Mouse (Mus musculus) erythroid progenitor cell, adult 5-6 weeks (primary cell): ENCODE results near the gene Slc17a7. TPM values are rescaled to one million over a fixed set of nuclear protein-coding genes. Genes with fewer than 3 reads are reported as not detected.
"Not testable (repeated sequence)": the region's sequence is repeated elsewhere in the genome, so short reads cannot be mapped to it uniquely, and the experiment has no call there.

ENCODE experiments used
- ATAC-seq: replicated peaks from 2 replicates; pipeline ENCODE4 v1.8.0; 2016; ENCODE audit warnings: moderate number of reproducible peaks, mild to moderate bottlenecking, moderate TSS enrichment, inconsistent platforms; ENCODE audit not compliant: poor library complexity, low FRiP score, severe bottlenecking
- total RNA-seq, 2 experiments: library from RNA; stranded (forward) in 1 of 2; stranded (reverse) in 1 of 2; fragments of 150-400 nt in 1 of 2; fragments of 186-747, 209-891 nt in 1 of 2; gene quantifications; 2 replicates each; pipeline versions ENCODE4 v1.2.3 to v1.2.4; 2015 to 2017; ENCODE audit warnings: low replicate concordance in 2 of 2

Gene Slc17a7
- total RNA-seq (2015; ENCODE audit: low replicate concordance) (not detected in 2 replicates), total RNA-seq (2017; ENCODE audit: low replicate concordance) (not detected in 2 replicates)

DNA sequence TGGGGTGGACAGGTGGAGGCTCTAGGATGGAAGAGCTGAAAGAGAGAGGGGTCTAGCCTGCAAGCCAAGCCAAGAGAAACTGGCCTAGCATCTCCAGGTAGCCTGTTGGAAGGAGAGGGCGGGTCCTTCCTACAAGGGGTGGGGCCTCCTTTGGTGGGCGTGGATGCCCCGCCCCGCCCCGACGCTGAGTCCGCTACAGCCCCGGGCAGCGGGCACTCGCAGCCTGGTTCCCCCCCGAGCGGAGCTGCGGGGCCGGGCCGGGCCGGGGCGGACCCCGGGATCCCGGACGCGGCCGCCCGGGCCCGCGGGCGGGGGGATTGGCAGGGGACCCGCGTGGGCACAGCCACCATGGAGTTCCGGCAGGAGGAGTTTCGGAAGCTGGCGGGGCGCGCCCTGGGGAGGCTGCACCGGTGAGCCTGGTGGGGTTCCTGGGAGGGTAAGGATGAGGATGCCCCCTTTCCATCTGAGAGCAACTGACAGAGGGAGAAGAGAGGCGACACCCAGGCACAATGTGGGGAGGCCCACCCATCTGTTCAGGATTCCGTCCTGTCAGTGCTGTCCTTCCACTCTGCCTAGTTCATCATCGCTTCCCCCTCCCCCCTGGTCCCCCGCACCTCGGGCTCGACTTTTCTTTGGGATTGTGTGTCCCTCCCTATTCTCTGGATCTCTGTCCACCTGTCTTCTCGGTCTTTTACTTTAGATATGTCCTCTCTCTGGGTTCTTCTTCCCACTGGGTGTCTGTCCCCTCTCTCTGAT lies at the start of gene Slc17a7:
Gene Slc17a7 (plus strand): TSS at position 215 of the 756 bp plus-strand sequence.
- ATAC-seq = peak; percentile 47; the same call in 1 of the 2 replicates

DNA sequence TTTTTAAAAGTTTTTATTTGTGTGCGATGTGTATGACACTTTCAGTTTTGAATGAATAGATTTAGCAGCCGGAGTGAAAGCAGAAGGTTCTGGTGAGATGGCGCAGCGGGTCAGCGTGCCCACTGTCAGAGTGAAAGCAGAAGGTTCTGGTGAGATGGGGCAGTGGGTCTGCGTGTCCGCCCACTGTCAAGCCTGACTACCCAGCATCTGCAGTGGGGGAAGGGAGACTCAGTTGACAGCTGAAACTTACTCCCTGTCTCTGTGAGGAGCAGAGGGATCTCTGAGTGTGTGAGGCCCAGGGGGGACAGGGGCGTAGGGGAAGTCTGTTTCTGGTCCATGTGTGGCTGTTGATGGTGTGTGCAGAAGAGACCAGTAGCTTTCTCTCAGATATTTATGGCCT lies 46.2 kb upstream of the Slc17a7 start:
- ATAC-seq = no peak

DNA sequence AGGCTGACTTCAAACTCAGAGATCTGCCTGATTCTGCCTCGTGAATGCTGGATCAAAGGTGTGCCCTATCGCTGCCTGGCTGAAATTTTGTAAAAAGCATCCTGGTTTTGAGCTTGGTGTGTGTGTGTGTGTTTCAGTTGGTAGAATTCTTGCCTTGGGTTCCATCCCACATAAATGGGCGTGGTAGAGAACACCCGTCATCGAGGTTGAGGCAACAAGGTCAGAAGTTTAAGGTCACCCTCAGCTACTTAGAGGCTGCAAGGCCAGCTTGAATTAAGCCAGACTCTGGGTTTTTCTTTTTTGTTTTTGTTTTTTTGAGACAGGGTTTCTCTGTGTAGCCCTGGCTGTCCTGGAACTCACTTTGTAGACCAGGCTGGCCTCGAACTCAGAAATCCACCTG lies 45.4 kb upstream of the Slc17a7 start:
- ATAC-seq = no peak

DNA sequence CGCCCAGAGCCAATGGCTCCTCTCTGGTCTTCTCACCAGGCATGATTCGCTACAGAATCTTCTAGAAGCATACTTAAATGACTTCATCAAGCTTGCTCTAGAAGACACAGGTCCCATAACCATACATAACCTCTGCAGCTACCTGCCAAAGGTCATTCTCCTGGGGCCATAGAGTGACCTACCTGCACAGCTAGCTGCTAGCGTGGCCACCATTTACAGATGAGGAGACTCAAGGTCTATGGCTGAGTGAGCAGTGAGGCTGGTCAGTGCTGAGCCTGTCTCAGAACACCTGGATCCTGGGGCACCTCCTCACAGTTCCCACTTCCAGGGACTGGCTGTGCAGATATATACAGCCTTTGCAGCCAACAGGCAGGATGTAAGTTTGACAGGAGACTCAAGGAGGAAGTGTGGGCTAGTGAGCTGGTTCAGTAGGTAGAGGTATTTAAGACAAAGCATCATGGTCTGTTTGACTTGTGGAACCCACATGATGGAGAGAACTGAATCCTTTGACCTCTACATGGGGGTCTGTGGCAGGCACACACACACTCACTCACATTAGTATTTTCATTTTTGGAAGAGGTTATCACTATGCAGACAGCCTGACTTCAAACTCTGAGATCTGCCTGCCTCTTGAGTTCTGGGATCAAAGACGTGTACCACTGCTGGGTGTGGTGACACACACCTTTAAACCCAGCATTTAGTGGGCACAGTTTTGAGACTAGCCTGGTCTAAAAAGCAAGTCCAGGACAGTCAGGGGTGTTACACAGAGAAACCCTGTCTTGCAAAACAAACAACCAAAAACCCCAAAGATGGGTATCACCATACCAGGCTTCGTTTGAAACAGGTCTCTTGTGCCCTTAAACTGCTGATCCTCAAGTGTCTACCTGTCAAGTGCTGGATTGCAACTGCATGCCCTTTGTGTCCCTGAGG lies 43.7 kb upstream of the Slc17a7 start:
- ATAC-seq = no peak

DNA sequence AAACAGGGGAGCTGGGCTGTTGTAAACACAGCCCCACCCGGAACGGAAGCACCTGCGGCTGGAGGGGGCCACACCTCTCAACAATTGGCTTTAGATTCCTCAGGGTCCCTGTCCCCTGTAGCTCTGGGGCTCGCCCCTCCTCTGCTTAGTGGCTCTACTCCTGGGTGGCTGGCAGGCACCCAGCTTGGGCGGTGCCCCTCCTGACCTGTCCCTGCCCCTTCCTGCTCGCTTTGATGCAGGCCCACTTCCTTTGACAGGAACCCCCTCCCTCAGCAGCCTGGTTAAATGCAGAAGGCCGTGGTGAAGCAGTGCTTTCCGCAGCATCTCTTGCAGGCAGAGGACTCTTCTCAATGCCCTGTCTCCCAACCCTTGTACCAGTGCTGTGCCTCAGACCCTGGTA lies 42.3 kb upstream of the Slc17a7 start:
- ATAC-seq = no peak

DNA sequence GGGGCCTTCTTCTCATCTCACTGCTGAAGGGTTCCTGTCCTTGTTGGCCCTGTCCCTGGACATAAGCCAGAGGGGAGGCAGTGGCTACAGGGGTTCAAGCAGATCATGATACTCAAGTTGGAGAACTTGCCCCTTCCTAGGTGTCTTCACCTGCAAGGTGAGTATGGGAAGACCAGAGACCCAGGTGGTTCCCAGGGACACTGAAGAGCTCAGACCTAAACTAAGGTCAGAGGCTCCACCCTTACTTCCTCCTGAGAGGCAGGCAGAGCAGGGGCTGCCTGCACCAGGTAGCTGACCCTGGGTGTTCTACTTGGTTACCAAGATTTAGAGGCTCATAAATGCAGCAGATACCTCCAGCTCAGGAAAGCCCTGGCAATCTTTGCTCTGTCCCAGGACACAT lies 41.8 kb upstream of the Slc17a7 start:
- no peak for ATAC-seq

DNA sequence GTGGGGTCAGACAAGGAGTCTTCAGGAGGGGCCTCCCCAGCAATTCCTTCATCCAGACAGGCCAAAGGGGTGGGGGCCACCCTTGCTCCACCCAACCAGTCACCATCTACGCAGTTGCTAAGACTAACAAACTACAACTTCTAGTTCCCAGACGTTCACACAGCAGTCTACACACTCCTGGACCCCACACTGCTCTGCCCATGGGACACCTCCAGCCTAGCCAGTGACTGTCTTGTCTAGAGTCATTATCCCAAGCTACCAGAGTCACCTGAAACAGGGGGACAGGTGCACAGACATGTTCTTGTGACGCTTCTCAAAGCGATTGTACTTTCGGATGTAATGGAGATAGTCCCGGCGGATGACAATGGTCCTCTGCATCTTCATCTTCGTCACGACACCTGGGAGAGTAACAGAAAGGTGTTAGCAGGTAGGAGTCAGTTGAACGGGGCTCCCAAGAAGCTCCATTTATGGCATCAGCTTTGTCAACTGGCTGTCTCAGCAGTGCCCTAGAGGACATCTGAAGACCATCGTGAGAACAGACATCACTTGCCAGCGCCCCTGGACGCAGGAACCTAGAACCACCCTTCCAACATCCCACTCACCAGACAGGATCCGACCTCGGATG lies 41.1 kb upstream of the Slc17a7 start:
- no peak for ATAC-seq

DNA sequence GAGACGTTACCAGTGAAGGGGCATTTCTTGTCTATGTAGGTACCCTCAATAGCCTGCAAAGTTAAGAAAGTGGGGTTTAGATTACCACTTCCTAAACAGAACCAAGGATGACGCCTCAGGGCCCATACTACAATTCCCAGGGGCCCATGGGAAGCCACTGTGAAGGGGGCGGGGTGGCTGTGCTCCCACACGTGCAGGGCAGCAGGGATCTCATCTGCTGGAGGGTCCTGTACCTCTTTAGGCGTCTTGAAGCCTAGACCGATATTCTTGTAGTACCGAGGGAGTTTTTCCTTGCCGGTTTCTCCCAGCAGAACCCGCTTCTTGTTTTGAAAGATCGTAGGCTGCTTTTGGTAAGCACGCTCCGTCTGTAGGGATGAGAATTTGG lies 40.6 kb upstream of the Slc17a7 start:
- no peak for ATAC-seq

DNA sequence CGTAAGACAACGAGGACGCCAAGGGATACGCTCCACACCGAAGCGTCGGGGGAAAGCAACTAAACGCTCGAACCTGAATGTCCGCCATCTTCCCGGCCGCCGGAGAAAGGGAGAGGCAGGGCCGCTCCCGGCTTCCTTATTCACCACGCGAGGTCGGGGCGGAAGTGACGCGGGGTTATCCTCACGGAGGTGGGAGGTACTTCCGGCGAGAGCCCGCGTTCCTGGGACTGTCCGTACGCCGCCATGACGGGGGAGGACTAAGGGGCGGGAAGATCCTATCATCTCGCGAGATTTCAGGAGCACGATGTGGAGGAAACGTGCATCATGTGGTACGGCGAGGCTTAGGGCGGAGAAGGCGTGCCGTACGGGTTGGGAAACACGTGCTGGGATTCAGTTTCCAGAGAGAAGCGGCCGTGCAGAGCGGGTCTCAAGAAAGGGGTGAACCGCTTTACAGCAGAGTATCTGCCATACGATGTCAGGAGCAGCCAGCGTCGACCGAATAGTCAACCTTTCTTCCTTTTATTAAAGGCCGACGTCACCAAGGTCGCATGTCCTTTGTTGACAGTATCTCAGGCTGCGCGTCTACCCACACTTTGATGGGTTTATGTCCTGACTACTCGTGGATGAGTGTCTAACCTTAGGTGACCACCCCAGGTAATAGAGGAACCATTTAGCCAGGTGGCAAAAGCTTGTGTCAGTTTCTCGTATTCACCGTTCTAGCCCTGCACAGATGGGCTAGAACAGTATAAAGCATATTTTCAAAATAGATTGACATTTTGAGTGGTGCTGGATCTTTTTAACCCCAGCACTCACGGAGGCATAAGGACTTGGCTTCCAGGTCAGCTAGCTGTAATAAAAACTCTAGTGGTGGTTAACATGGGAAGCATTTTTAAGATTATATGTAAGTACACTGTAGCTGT lies 39.3 kb upstream of the Slc17a7 start, which contains the start of gene Rps11:
Gene Rps11 (minus strand): TSS at position 216 of the 920 bp plus-strand sequence.
- ATAC-seq = peak; percentile 80

DNA sequence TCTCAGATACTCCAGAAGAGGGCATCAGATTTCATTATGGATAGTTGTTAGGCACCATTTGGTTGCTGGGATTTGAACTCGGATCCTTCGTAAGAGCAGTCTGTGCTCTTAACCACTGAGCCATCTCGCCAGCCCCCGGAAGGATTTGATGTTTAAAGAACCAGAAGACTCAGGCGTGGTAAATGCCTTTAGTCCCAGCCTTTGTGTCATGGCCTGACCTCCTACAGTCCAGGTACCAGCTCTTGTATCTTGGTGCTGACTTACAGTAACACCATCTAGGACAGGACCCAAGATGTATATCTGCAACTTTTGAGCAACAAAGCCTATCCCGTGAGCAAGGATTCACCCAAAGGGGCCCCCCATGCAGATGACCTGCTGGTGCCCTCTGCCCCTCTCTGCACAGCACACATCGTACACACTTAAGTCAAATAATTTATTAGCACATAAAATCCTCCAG lies 38.6 kb upstream of the Slc17a7 start:
- no peak for ATAC-seq

DNA sequence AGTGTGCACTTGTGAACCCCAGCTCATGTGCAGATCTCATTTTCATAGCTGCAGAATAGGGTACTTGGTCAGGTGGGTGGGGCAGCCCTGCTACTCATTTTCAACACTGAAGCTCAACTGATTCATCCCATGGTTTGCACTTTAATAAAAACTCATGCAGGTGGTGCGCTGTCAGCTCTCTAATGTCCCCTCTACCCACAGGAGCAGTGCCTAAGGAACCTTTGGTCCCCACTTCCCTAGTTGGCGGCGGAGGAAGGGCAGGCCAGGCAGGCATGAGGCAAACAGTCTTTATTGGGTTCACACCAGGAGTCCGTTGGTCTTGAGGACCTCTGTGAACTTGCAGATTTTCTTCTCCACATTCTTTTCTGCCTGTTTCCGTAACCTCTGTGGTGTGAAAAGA lies 38.1 kb upstream of the Slc17a7 start:
- not testable (repeated sequence) for ATAC-seq

DNA sequence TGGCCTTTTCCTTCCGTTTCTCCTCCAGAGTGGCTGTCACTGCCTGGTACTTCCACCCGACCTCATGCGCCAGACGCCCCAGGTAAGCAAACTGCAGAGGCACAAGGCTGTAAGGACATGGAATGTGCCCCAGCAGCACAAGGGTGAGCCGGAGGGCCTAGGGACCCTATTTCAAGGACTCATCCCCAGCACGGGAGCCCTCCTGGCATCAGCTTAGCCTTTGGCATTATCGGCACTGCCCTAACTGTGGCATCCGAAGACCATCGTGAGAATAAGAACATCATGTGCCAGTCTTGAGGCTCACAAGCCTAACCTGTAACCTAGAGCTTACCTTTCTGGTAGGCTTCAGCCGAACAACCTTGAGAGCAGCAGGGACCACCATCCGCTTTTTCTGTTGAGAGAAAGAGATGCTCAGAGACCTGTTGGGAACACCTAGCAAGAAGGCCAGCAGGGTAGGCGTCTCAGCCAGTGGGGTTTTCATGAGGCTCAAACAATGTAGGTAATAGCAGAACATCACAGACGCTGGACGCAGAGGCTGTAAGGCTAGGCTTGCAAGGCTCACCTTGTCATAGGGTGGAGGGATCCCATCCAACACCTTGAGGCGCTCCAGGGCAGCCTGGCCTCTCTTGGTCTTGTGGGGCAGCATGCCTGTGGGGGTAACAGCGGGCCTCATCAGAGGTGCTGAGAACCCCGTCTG lies 37.5 kb upstream of the Slc17a7 start:
- no peak for ATAC-seq

DNA sequence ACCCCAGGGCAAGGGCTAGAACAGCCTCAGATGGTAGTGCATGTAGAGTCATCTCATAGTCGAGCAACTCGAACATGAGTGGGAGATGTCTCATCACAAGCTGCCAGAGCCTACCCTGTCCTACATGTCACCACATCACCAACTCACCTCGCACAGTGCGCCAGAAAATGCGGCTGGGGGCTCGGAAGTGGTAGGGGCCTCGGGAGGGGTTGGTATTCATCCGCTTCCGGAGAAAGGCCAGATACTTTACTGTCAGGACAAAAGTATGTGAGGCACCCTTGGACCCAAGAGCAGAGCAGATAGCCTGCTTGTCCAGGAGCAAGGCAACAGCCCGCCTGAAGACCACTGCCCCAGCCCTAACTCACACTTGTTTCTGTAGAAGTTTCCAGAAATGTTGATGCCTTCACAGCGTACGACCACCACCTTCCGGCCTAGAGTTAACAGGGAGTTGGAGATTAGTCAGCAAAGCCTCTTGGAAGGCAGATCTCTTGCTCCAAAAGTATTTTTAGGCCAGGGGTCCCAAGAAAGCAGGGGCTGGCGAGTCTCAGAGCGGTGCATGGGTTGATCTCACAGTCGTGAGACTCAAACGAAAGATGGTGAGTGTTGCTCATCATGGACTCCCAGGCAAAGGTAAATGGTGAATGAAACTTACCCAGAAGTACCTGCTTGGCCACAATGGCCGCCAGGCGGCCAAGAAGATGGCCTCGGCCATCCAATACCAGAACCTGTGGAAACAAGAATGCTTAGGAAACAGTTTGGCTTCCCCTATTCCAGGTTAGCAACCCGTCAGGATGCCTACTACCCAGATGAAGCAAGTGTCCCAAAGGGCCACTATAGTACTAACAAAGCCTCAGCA lies 36.7 kb upstream of the Slc17a7 start:
- ATAC-seq = no peak

DNA sequence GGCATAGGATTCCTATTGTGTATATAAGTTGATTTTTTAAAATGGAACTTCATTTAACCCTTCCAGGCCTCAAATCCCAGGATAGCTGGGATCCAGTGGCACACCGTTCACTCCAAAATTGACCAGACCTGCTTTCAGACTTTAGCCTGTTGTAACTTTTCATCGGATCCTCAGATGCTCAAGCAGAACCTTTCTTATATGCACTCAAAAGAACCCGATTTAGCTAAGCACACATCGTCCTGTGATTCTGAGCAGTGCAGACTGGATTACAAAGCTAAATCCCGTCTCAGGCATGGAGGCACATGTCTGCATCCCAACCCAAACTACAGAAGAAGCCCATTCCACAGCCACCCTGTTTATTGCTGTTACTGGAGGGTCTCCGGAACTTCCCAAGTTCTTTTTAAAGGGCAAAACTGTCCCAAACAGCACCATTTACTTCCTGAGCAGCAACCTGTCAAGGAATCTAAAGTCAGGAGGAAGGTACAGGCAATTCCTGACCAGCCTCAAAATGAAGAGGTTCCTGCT lies 36.0 kb upstream of the Slc17a7 start:
- ATAC-seq = no peak

DNA sequence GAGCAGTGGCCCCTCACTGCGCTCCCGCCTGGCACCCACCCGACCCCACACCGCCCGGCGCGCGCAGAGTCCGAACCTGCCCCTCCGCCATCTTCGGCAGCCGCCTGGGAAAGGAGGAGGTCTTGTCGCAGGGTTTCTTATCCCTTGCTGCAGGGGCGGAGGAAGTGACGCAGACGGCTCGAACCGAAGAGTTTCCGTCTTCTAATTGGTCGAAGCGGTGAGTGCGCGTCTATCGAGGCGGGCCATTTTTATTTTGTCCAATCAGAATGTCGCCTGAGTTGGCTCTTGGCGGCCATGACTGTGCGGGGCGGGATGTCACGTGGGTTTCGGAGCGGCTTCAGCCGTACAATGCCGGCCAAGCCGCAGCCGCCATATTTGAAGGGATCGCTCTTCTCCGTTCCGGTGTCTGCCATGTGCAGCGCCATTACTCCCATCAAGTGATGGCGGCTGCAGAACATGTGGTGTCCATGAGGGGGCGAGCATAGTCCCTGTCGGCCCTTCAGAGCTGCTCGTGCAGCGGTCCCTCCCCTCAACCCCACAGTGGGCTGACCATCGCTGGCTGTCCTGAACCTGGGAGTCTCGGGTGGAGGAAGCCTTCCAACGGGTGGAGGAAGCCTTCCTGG lies 35.0 kb upstream of the Slc17a7 start, which contains the start of gene Rpl13a:
Gene Rpl13a (minus strand): TSS at position 138 of the 623 bp plus-strand sequence.
- peak; percentile 81 for ATAC-seq

DNA sequence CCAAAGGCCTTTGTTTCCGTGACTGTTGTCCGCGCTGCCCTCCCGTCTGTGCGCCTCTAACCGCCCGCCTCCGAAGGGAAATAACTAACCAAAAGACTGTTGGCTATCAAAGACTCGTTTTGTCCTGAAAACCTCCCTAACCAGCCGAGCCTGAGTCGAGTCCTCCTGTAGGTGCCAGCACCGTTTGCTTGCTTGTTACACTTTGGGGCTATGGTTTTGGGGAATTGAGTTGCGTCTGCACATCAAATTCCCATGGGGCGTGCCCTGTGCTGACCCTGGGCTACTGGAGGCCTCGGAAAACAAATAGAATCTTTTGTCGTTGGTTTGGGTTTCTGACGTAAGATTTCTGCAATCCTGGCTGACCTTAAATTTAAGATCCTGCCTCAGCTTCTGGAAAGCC lies 34.4 kb upstream of the Slc17a7 start:
- ATAC-seq = peak; percentile 9
